Mouse (Mus musculus) hindbrain, embryonic 12.5 days (tissue): Measurements from ENCODE around the gene Cdc42bpa. TPM values are rescaled to one million over a fixed set of nuclear protein-coding genes. Genes with fewer than 3 reads are reported as not detected.
A peak's percentile ranks its signal among the peaks of the same experiment; 100 is the strongest.

Experiments
- ATAC-seq: fragments of 200-750 bp; cut with Nextera tagmentation; 2 replicates; pipeline ENCODE4 v1.8.0; 2017; ENCODE audit warnings: moderate TSS enrichment; ENCODE audit not compliant: low FRiP score
- H3K27ac ChIP-seq: fragments of 300-500 bp; sonication (generic); 2 replicates; pipeline ENCODE4 v1.5.1; 2016; ENCODE audit warnings: mild to moderate bottlenecking
- H3K27me3 ChIP-seq: fragments of 300-500 bp; sonication (generic); 2 replicates; pipeline ENCODE4 v1.6.1; 2016; ENCODE audit warnings: mild to moderate bottlenecking
- H3K36me3 ChIP-seq: fragments of 300-500 bp; sonication (generic); 2 replicates; pipeline ENCODE4 v1.6.1; 2016; ENCODE audit warnings: mild to moderate bottlenecking
- H3K4me1 ChIP-seq: fragments of 300-500 bp; sonication (generic); 2 replicates; pipeline ENCODE4 v1.6.1; 2016
- H3K4me2 ChIP-seq: fragments of 300-500 bp; sonication (generic); replicated peaks from 2 replicates; pipeline ENCODE4 v1.6.1; 2016; ENCODE audit warnings: mild to moderate bottlenecking
- H3K4me3 ChIP-seq: fragments of 300-500 bp; sonication (generic); 2 replicates; pipeline ENCODE4 v1.5.1; 2016; ENCODE audit warnings: mild to moderate bottlenecking
- H3K9ac ChIP-seq: fragments of 300-500 bp; sonication (generic); 2 replicates; pipeline ENCODE4 v1.6.1; 2016; ENCODE audit warnings: mild to moderate bottlenecking, moderate library complexity
- H3K9me3 ChIP-seq: fragments of 300-500 bp; sonication (generic); replicated peaks from 2 replicates; pipeline ENCODE4 v1.6.1; 2016; ENCODE audit warnings: mild to moderate bottlenecking
- WGBS: fragments of 180-500 bp; shearing (Covaris S2); methylation state at CpG from one replicate; pipeline ENCODE4 v1.1.7; 2016; 5-methylcytosine and 5-hydroxymethylcytosine counted together
- polyA plus RNA-seq: library from polyadenylated mRNA; unstranded; fragments of >200 nt; fragmentation: Nextera tagmentation; extraction: Ambion mirVana; gene quantifications from 2 replicates; pipeline ENCODE4 v1.2.1, GENCODE M21; 2016

Cdc42bpa gene
- polyA plus RNA-seq, 1 experiment from 2014 or later = 22.3 TPM

DNA sequence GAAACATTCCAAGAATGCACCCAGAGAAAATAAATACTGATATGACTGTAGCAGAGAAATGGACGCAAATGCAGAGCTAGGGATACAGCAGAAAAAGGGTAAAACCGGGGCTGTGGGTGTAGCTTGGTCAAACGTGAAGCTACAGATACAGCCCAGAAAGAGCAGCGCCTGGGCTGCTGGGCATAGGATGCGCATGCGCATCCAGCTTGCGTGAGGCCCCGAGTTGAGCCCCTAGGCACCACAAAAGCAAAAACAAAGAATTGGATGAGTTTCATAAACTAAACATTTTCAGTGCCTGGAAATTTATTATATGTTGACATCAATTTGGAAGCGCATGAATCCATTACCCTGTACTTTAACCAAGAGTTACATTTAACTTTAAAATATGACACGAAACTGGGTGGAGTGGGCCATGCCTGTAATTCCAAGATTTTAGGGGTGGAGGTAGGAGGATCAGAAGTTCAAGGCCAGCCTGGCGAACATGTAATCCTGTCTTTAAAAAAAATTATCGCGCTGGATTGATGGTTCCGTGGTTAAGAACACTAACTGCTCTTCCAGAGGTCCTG lies 19.4 kb upstream of the Cdc42bpa start:
- Histone ChIP-seq H3K4me2 (no peak overlapping the region), H3K9me3 (no peaks in the 10 kb centered on the region), H3K4me3 (no peak overlapping the region), H3K36me3 (no peaks in the 10 kb centered on the region), H3K9ac (no peak overlapping the region), H3K27ac (no peak overlapping the region), H3K27me3 (no peaks in the 10 kb centered on the region), H3K4me1 (no peaks in the 10 kb centered on the region)
- no peak for ATAC-seq
- 88% methylated on average over 14 of the region's 14 CpGs for WGBS

DNA sequence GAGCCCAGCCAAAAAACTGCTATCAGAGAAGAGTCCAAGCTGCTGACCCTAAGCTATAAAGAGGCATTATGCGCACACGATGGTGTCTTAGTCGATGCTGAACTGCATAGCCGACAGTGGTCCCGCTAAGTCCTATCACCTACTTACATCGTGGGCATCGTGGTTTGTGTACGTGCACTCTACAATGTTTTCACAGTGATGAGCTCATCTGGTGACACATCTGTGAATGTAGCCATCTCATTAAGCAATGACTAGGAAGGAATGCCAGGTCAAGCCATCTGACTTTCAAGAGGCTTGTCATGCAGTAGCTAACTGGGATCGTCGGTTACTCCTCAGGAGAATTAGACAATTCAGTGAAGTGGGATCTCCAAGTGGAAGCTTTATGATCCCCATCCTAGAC lies 15.3 kb upstream of the Cdc42bpa start:
- H3K4me2 ChIP-seq = no peak overlapping the region
- no peaks in the 10 kb centered on the region for H3K36me3 ChIP-seq
- H3K4me1 ChIP-seq = no peaks in the 10 kb centered on the region
- no peaks in the 10 kb centered on the region for H3K9me3 ChIP-seq
- WGBS = 90% methylated on average over 10 of the region's 10 CpGs
- H3K4me3 ChIP-seq = no peak overlapping the region
- no peak overlapping the region for H3K9ac ChIP-seq
- no peak overlapping the region for H3K27ac ChIP-seq
- no peak for ATAC-seq
- H3K27me3 ChIP-seq = no peaks in the 10 kb centered on the region

DNA sequence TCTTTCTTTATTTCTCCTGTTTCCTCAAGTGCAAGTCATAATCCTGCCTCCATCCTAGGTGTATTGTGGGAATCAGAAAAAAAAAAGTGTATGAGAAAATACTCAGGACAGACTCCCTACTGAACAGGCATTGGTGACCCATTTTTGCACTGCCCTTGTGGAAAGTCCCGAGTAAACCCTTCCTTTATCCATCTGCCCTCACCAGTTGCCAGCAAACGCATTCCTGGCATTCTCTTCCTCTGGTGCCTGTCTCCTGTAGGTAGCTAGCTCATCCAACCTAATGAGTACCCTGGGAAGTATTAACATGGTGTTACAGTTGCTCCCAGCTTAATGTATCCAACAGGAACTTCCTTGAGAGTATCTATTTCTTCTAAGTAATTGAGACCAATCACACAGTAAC lies 13.7 kb upstream of the Cdc42bpa start:
- ATAC-seq = no peak
- H3K4me3 ChIP-seq = no peak overlapping the region
- no peaks in the 10 kb centered on the region for H3K9me3 ChIP-seq
- no peaks in the 10 kb centered on the region for H3K27me3 ChIP-seq
- H3K4me1 ChIP-seq = peaks cover 1% of the 10 kb centered on the region; the same call in 1 of the 2 replicates
- H3K36me3 ChIP-seq = no peaks in the 10 kb centered on the region
- no peak overlapping the region for H3K4me2 ChIP-seq
- H3K9ac ChIP-seq = no peak overlapping the region
- WGBS = 66% methylated on average over 2 of the region's 2 CpGs
- H3K27ac ChIP-seq = no peak overlapping the region

DNA sequence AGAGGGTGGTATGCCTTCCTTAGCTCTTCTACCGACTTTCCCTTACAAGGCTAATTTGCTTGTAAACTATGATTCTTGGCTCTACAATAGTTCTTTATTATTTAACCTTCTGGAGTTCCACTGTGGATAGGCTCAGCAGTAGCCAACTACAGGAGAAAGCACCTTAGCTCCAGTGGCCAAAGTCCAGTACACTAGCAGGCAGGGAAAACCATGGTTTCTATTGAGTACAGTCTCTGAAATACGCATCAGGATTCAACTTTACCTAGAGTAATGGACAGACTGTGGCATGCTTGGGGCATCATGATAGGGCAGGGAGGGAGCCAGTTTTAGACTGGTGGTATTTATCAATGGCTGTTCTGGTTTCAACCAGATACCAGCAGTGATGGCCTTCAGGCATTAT lies 12.6 kb upstream of the Cdc42bpa start:
- 96% methylated on average over 2 of the region's 2 CpGs for WGBS

GRCm38 (mm10) chr1:179951597-179951996 lies 8.7 kb upstream of the Cdc42bpa start:
- Histone ChIP-seq H3K9me3 (no peaks in the 10 kb centered on the region), H3K9ac (no peak overlapping the region), H3K4me3 (no peak overlapping the region), H3K36me3 (no peaks in the 10 kb centered on the region), H3K4me2 (no peak overlapping the region), H3K27ac (no peak overlapping the region), H3K4me1 (peaks cover 3% of the 10 kb centered on the region; the same call in 1 of the 2 replicates), H3K27me3 (no peaks in the 10 kb centered on the region)
- 43% methylated on average over 7 of the region's 7 CpGs for WGBS
- peak; percentile 26; the same call in 1 of the 2 replicates for ATAC-seq

More for the DNA sequence above, 12.6 kb upstream of the Cdc42bpa start:
- Histone ChIP-seq H3K27ac (no peak overlapping the region), H3K9me3 (no peaks in the 10 kb centered on the region), H3K4me3 (no peak overlapping the region), H3K27me3 (no peaks in the 10 kb centered on the region), H3K36me3 (no peaks in the 10 kb centered on the region), H3K4me2 (no peak overlapping the region), H3K4me1 (peaks cover 3% of the 10 kb centered on the region; the same call in 1 of the 2 replicates), H3K9ac (no peak overlapping the region)
- ATAC-seq = no peak

DNA sequence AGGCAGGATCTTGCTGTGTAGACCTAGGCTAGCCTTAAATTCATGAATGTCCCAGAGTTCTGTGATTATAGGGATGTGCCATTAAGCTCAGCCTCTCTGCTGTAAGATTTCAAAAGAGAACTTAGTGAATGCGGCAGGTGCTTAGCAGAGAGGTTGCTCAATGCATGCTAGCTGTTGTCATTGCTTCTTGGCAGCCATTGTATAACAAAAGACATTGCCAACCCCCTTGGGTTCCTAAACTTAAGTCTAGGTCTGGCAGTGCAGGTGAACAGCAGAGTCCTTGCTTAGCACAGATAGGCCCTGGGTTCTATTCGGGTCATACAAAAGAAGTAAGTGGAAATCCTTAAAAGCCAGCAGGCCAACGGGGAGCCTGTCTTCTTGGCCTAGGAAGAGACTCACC lies 7.0 kb upstream of the Cdc42bpa start:
- H3K27ac ChIP-seq = no peak overlapping the region
- H3K4me2 ChIP-seq = no peak overlapping the region
- no peaks in the 10 kb centered on the region for H3K9me3 ChIP-seq
- ATAC-seq = no peak
- no peaks in the 10 kb centered on the region for H3K36me3 ChIP-seq
- WGBS = 81% methylated on average over 3 of the region's 3 CpGs
- no peak overlapping the region for H3K9ac ChIP-seq
- peaks cover 3% of the 10 kb centered on the region; the same call in 1 of the 2 replicates for H3K4me1 ChIP-seq
- no peak overlapping the region for H3K4me3 ChIP-seq
- H3K27me3 ChIP-seq = no peaks in the 10 kb centered on the region; the same call in 1 of the 2 replicates

DNA sequence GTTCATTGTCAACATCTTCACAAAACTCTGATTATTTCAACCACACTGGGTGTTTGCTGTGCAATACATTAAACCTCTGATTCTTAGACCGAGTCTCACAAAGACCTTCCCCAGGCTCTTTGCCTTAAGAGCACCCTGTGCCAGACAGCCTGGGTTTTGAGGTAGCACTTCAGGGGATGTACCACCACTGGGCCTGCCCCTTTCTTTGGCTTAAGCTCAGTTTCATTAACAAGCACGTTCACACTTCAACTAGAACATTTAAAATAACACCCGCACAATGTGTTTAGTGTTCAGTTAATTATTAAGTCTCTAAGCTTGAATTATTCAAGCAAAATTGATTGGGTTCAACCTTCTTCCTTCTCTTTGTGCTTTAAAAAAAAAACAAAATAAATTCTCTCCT lies 2.8 kb upstream of the Cdc42bpa start:
- no peaks in the 10 kb centered on the region for H3K9me3 ChIP-seq
- H3K36me3 ChIP-seq = no peaks in the 10 kb centered on the region
- no peak overlapping the region for H3K27ac ChIP-seq
- H3K4me3 ChIP-seq = no peak overlapping the region
- ATAC-seq = no peak
- no peak overlapping the region for H3K9ac ChIP-seq
- peaks cover 21% of the 10 kb centered on the region for H3K4me1 ChIP-seq
- no peak overlapping the region for H3K4me2 ChIP-seq
- 61% methylated on average over 3 of the region's 3 CpGs for WGBS
- H3K27me3 ChIP-seq = no peaks in the 10 kb centered on the region; the same call in 1 of the 2 replicates

- 5% methylated on average over 40 of the region's 41 CpGs for WGBS
- peak; percentile 74 for ATAC-seq
Measured at GRCm38 (mm10) chr1:179958871-179959720, 1.2 kb upstream of the Cdc42bpa start.

DNA sequence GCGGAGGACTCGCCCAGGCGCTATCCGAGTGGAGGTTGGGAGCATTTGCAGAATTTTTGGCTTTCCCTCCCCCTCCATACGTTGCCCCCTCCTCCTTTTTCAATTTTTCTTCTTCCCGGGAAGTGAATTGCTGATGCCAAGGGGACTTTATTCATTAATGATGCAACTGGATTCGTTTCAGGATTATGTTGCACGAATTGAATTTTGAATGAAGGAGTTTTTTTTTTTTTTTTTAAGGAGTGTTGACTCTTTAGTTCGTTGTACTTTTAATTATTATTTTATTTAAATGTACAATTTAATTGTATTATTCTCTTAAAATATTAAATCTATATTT lies 238 bp downstream of the Cdc42bpa start:
- H3K27ac ChIP-seq = peak overlapping the region; percentile 94
- H3K36me3 ChIP-seq = no peaks in the 10 kb centered on the region
- peaks cover 30% of the 10 kb centered on the region for H3K4me1 ChIP-seq
- H3K27me3 ChIP-seq = no peaks in the 10 kb centered on the region; the same call in 1 of the 2 replicates
- no peaks in the 10 kb centered on the region for H3K9me3 ChIP-seq
- WGBS = 2% methylated on average over 9 of the region's 9 CpGs
- no peak for ATAC-seq
- peak overlapping the region; percentile 92 for H3K9ac ChIP-seq
- H3K4me2 ChIP-seq = peak overlapping the region; percentile 92
- H3K4me3 ChIP-seq = peak overlapping the region; percentile 75

More at GRCm38 (mm10) chr1:179958871-179959720, 1.2 kb upstream of the Cdc42bpa start:
- H3K9ac ChIP-seq = peak overlapping the region; percentile 92
- no peaks in the 10 kb centered on the region for H3K9me3 ChIP-seq
- no peaks in the 10 kb centered on the region; the same call in 1 of the 2 replicates for H3K27me3 ChIP-seq
- H3K4me3 ChIP-seq = peak overlapping the region; percentile 75
- H3K27ac ChIP-seq = peak overlapping the region; percentile 94
- H3K4me1 ChIP-seq = peaks cover 30% of the 10 kb centered on the region
- no peaks in the 10 kb centered on the region for H3K36me3 ChIP-seq
- peak overlapping the region; percentile 92 for H3K4me2 ChIP-seq

DNA sequence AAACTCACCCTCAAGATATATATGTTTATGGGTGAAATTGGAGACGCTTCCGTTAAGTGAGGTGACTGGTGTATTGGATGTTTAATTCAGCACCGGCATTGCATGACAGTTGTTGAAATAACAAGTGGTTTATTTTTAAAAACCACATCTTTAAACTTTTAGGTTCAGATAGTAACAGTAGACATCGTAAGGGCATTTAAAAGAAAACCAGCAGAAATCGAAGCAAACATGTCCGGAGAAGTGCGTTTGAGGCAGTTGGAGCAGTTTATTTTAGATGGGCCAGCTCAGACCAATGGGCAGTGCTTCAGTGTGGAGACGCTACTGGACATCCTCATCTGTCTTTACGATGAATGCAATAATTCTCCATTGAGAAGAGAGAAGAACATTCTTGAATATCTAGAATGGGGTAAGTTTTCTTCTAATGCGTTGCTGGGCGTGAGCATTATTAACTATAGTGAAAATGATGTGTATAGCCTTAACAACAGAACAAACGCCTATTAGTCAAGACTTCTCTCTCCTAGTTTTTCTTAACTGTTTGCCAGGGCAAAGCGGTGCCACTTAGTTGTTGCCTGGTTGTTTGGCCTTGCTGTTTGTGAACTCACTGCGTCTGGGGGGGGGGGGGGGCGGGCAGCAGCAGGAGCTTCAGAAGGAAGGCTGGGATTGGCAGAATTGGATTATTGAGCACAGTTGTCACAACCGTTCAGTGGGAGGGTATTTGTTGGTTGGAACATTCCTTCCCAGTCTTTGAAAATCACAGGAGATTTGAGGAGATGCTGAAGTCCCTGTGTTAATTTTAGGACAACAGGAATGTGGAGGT lies 818 bp downstream of the Cdc42bpa start:
- H3K27me3 ChIP-seq = no peaks in the 10 kb centered on the region; the same call in 1 of the 2 replicates
- H3K36me3 ChIP-seq = no peaks in the 10 kb centered on the region
- H3K4me2 ChIP-seq = peak overlapping the region; percentile 92
- peak overlapping the region; percentile 56 for H3K9ac ChIP-seq
- H3K9me3 ChIP-seq = no peaks in the 10 kb centered on the region
- H3K4me3 ChIP-seq = peak overlapping the region; percentile 75
- ATAC-seq = no peak
- 3% methylated on average over 15 of the region's 16 CpGs for WGBS
- H3K27ac ChIP-seq = no peak overlapping the region
- H3K4me1 ChIP-seq = peaks cover 30% of the 10 kb centered on the region

DNA sequence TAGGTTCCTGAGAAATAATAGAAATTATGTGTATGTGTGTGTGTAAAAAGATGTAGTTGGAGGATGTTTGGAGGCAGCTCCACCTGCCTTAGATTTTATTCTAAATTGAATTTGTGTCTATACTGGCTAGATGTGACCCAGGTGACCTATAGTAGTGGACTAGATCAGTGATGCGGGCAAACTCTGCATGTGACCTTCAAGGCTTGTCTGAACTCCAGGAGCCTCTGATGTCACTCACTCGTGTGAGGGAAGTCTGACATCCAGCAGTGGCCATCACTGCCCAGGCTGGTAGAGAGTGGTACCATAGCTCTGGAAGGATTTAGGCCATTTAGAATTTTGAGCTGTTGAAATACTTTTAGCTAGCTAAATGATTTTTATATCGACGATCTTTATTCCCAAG lies 1.5 kb downstream of the Cdc42bpa start:
- no peak for ATAC-seq
- Histone ChIP-seq H3K4me1 (peaks cover 30% of the 10 kb centered on the region), H3K9me3 (no peaks in the 10 kb centered on the region), H3K36me3 (no peaks in the 10 kb centered on the region), H3K4me3 (peak overlapping the region; percentile 75), H3K27ac (no peak overlapping the region), H3K9ac (peak overlapping the region; percentile 56), H3K27me3 (no peaks in the 10 kb centered on the region; the same call in 1 of the 2 replicates), H3K4me2 (peak overlapping the region; percentile 92)
- 44% methylated on average over 4 of the region's 4 CpGs for WGBS
